Mouse (Mus musculus): ENCODE data around the gene Igsf9b.
A peak's percentile ranks its signal among the peaks of the same experiment; 100 is the strongest.

The Igsf9b gene

DNA sequence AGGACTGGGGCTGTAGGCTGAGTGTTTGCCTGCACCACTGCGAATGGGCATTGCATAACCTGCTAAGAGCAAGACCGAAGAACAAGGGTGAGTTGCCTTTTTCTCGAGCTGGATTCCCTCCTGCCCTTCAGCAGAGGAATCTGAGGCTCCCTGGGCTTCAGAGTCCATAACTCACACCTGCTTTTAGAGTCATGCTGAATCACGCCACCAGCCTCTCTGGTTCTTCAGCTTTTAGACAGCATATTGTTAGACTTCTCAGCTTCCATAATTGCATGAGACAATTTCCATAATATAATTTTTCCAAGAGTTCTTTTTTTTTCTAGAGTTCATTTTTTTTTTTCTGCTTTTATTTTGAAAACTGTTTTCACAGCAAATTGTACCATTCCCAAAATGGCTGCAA lies 4.6 kb upstream of the Igsf9b start:
- DNase-seq: no peak

DNA sequence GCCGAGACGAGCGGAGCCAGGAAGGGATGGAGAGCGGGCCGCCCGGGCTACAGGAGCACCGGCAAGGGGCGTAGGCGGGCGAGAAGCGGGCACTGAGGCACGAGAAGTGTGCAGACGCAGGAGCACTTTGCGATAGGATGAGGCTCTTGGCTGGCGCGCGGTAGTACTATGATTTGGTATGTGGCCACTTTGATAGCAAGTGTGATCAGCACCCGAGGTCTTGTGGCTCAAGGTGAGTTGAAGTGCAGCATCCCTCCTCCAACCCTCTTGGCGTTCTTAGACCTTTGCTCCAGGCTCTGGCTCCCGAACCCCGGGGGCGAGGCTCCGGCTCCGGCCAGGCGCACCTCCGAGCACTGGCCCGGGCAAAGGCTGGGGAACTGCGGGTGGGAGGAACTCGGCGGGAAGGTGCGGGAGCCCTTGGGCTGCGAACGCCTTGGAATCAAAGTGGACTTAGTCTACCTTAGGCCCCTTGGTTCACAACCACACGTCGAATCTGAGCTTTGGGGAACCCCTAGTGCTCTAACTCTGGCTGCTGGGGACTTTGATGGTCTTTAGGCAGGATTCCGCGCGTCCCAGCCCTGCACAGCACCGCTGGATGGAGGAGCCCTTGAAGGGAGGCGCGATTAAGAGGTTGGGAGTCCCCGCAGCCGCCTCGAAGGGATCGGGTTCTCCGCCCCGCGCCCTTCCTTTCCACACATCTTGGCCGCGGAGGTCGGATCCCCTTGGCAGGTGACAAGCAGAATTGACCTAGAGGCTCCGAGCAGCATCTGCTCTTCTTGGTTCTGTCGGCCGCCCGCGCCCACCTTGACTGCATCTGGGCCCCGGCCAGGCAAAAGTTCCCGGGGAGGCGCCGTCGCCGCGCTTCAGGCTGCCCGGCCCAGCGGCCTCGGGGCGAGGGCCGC lies 533 bp downstream of the Igsf9b start:
- no peak for DNase-seq

DNA sequence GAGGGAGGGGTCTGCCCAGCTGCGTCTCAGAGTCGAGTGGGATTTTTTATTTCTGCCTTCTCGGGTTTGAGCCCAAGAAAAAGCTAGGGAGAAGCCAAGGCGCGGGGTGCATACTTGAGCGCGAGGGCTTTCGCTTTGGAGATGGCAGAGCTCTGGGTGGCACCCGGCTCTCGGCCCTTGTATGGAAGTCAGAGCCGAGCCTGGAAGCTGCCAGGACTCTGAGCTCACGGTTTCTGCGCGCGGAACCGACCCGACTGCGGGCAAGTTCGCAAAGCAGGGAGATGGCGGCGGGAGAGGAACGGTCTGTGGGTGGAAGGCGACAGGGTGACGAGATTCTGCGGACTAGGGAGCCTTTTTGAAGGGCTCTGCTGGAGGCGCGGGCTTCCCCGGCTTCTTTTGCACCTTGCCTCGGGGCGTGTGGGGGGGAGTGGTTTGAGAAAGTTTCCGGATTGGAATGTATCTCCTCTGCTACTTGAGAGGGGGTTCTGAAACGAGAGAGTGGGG lies 1.2 kb downstream of the Igsf9b start:
- peak; percentile 49 for DNase-seq

DNA sequence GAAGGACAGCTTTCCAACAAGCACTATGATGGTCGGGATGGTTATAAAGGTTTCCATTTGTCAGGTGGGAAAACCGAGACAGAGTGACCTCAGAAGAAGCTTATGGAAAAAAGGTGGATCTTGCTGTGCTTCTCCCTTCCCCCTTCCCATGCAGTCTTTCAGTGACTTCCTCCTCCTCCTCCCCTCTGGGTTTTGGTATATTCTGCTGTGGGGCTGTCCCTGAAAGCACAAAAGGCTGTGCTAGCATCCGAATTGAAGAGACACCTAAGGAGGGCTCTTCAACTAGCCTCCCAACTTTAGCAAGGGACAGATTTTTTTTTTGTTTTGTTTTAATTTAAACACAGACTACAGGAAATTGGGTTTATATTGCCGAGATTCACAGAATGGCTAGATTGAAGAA lies 1.7 kb downstream of the Igsf9b start:
- DNase-seq: no peak

DNA sequence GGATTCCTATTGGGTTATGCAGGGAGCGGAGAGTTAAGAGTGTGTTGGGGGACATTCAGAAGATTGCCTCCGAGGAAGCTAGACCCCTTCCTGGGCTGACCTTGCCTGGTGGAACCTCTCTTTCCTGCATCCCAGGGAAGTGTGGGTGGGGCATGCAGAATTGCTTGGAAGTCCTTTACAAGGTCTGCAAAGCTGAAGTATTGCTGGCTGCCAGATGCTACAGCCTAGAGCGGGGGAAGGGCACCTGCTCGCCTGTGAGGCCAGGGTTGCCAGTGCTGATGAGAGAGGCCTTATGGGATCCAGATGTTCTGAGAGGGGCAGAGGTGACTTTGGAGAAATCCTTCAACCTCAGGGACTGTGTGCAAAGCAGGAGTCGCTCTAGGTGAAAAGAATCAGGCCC lies 2.5 kb downstream of the Igsf9b start:
- DNase-seq: no peak

DNA sequence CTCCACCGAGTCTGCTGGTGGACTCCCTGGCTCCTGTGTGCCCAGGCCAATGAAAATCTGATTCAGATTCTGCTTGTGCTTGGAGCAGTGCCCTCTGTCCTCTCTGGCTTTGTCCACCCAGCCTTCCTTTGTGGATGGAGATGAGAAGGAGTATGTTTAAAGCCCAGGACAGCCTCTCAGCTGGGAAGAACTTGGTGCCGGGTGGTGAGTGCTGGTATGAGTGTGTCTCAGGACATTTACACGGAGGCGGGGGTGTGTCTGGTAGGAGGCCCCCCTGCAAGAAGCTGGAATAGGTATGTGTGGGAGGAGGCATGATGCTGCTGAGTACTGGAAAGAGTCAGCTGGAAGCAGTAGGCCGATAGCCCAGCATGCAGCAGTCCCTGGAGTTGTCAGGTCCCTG lies 3.3 kb downstream of the Igsf9b start:
- peak; percentile 75 for DNase-seq

DNA sequence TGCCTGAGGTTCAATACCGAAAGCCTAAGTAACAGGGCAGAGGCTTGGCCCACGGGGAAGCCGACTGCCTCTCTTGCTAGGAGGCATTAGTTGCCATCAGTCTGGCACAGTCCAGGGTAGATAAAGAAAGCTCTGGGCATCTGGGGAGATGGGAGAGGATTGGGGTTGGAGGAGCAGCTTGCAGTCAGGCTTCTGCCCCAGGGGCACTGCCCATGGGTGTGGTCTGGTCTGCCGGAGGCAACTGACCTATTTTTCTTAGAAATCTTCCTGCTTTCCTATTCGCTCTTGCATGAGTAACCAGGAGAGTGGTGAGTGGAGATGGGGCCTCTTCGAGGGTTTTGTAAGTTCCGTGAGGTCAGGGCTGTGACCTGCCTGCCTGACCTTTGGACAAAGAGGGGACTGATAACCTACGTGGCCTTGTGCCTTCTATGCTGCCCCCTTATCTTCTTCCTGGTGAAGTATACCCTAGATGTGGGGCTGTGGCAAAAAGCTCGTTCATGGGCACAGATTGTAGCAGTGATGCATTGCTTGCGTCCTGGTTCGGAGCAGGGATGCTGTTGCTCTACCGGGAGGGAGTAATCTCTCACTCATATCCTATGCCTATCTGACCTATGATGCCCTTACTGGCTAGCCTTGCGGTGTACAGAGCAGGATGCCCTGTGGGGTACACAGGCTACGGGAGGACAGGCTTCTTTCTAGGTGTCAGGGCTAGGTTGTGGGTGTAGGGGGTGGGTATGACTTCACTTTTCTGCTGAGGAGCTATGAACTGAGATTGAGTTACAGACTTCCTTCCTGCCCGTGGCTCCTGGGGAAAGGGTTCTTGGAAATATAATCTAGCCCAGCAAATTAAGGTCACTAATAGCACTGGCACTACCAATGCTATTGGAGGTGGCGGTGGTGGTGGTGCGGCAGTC lies 4.8 kb downstream of the Igsf9b start:
- no peak for DNase-seq

DNA sequence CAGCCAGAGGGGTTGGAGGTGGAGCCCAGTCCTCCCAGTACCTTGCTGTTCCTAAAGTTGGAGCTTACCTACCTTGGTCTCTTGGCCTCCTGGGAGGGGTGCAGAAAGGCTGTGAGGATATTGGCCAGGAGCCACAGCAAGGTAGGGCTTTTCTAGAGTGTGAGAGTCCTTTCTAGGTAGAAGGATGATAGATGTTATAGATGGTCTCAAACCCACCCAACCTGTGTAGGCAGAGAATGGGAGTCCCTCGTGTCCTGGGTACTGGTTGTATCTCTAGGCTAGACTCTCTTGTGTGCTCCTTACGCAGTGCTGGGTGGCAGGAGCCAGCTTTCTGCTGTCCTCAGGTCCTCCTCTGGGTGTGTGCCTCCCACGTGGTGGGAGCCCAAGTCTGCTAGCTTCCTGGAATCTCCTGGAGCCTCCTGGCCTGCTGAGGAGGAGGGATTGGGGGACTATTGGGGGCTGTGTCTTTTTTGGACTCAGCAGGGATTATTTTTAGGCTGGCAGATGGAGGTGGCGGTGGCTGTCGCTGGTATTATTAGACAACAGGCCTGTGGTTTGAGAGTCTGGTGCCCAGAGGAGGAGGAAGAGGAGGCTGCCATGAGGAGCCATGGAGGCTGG lies 5.6 kb downstream of the Igsf9b start:
- peak; percentile 75 for DNase-seq

DNA sequence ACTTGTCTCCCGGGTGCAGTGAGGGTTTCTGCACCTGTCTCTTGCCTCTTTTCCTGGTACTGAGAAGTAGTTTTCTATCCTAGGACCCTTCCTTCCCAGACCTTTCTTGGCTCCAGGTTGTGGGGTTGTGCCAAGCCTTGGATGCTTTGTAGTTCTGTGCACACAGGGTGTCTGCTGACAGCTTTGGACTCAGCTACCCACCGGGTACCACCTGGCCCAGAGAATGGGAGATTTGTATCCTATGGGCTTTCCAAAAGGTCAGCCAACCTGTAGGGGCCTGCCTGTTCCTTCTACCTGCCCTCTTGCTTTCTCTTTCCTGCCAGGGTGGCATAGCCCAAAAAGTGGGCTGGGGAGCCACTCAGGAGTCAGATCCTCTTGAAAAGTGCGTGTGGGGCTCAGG lies 6.5 kb downstream of the Igsf9b start:
- DNase-seq: no peak

DNA sequence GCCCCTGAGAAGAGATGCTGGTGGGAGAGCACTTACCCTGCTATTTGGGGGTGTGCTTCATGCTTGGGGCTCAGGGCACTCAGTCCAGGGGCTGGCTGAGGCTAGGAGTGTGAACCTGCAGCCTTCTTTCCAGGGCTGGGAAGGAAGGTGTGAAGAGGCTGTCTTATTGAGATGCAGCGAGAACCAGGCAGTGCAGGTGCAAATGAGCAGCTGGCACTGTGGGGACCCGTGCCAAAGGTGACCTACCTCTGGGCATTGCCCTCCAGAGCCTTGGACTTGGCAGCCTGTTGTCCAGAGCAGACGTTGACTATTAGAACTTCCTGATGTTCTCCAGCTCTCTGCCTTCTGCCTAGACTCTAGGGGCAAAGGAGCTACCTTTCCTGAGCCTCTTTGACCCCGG lies 7.6 kb downstream of the Igsf9b start:
- DNase-seq: no peak

DNA sequence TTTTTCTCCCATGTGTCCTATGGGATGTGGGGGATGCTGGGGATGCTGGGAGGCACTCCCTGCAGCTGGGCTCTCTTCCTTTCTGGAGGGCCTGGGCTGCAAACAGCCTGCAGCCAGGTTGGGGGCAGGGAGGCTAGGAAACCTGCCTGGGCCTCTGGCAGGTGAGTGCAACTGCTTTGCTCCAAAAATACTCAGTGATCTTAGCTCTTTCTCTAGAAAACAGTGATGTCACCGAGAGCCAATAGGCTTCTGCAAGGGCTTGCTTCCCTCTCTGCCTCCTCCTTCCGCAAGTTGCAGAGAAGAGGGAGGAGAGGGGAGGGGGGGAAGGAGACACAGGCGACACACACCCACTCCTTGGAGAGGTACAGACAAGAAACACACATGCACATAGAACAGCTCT lies 8.3 kb downstream of the Igsf9b start:
- DNase-seq: peak; percentile 72

DNA sequence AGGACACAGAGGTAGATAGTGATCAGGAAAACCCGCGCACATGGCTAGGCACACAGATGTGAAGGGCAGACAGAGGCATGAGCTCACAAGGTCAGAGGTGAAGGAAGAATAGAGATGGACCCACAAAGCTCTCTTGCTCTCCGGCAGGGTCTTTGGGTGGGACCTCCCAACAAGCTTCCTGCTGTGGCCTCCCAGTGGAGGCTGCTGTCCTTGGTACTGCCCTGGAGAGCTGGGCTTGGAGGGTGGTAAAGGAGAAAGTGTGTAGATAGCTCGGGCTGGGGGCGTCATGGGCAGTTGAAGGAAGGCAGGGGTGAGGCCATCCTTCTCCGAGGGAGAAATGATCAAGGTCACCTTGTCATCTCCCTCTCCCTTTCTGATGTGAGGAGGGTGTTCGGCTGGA lies 9.0 kb downstream of the Igsf9b start:
- DNase-seq: no peak

DNA sequence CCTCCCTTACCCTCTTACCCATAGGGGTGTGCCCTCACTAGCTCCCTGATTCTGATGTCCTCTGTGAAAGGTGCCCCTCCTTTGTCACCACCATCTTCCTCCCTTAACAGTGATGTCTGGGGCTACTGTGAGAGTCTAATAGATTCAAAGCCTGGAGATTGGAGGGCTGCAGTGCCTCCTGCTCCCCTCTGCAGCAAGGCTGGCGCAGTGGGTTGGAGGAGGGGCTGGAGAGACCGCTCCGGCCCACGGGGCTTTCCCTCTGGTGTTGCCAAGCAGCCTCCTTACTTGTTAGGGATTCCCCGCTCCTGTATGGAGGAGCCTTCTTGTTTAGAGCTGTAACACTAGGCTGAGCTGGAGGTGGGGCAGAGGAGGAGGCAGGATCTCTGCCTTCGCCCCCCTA lies 9.6 kb downstream of the Igsf9b start:
- DNase-seq: peak; percentile 69

DNA sequence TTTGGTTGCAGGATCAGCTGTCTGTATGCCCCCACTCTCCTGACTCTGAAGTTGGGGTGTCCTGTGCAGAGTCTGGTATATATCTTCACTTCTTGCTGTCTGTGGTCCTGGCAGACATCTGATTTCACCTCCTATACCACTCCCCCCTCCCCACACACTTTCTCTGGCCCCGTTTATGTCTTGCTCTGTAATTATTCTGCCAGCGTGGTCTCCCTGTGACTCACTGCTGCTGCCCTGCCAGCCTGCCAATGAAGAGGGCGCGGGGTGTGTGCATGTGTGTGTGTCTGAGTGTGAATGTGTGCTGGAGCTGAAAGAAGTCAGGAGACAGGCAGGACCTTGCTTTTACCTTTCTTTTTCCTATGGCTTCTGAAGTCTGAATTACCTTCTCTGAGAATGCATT lies 11.0 kb downstream of the Igsf9b start:
- DNase-seq: no peak

DNA sequence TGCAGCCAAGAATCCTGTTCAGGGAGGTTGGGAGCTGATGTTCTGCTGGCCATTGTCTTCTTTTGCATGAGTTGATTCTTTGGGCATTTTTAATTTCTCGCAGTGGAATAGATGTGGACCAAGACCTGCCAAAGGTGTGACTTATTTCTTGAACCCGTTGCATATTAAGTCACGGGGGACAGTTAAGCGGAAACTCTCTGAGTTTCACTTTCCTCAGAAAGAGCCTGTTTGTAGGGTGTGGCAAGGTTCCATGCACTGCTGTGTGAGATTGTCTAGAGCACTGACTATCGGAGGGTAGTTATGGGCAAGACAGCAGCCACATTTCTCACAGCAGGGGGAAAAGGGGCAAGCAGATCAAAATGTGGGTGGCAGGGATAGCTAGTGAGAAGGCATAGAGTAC lies 14.4 kb downstream of the Igsf9b start:
- no peak for DNase-seq

DNA sequence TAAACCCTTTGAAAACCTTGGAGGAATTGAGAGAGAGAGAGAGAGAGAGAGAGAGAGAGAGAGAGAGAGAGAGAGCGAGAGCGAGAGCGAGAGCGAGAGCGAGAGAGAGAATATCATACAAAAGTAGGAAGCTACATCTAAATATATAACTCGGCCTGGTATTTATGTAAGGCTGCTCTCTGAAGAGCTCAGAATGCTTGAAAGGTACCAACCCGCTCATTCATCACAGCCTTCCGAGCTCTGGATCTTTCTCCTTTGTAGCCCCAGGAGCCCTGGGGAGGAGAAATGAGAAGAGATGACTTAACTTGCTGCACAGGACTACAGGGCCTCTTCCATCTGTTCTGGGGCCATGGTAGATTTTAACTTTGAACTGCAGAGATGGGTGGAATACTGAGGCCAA lies 22.3 kb downstream of the Igsf9b start:
- DNase-seq: no peak

DNA sequence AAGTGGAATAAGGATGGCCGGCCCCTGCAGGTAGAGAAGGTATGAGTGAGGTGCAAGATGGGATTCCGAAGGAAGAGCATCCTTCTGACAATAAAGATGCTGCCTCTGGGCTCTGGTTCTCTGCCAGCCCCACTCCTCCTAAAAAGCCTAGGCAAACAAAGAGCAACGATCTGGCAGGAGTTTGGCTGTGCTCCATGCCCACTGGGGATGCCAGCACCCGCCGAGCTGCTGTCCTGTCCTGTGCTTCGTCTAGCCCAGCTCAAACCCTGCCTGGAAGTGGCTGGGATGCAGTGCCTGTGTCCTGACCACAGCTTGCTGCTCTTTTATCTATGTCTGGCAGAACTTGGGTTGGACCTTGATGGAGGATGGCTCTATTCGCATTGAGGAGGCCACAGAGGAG lies 23.3 kb downstream of the Igsf9b start:
- DNase-seq: no peak

DNA sequence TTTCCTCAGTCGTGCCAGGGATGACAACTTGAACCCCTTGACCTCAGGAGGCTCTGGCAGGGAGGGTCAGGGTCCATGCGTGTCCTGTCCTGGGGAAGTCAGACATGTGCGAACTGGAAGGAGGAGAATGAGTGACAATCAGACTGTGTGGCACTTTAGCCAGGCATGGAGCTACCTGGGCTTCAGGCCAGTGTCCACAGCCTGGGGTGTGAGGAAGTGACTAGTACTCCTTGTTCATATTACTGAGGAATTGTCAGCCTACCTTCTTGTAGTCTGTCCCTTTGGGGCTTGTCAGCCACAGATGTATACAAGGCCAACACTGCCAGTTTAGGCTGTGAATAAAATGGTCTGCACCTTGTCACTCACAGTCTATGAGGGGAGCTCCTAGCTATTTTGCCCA lies 24.4 kb downstream of the Igsf9b start:
- no peak for DNase-seq

DNA sequence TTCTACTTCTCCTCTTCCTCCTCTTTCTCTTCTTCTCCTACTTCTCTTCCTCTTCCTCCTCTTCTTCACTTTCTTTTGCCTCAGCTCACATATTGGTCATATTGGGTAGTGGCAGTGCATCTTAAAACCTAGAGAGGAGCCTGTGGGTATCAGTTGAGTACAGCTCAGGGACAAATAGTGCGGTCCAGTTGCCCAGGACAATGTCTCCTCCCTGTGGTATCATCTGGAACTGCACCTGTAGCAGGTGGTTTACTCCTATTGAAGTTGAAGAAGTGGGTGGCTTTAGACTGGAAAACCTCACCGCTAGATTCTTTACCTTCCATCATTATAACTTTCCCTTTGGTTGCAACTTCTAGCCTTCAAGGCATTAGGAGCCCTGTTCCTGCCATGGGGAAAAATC lies 26.9 kb downstream of the Igsf9b start:
- DNase-seq: peak; percentile 75

DNA sequence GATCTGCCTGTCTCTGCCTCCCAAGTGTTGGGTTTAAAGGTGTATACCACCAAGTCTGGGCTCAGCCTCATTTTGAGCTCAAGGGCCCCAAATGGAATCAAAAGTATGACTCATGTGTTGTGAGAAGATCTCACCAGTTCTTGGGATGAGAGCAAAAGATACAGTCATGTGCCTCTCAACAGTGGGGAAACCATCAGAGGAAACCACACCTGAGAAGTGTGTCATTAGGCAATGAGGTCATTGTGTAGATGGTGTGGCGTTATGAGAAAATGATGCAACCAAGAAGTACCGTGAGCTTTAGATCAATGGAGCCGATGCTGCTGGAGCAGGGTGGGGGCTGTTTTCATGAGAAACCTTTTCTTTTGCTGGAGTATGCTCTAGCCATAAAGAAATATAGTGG lies 28.6 kb downstream of the Igsf9b start:
- no peak for DNase-seq

DNA sequence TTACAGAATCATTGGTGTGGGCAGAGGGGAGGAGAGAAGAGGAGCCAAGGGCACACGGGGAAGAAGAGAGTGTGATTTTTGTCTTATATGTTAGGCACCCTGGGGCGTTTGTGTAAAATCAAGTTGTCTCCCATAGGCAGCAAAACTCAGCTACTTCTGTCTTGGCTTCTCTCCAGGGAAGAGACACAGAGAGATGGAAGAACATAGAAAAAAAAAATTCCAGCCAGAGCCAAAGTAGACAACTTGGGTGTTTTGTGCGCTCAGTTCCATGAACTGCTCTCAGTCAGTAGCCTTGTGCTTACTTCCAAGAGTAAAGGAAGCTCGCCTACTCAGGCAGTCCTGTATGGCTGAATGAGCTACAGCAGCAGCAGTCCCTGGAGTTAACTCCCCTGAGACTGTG lies 31.4 kb downstream of the Igsf9b start:
- no peak for DNase-seq

DNA sequence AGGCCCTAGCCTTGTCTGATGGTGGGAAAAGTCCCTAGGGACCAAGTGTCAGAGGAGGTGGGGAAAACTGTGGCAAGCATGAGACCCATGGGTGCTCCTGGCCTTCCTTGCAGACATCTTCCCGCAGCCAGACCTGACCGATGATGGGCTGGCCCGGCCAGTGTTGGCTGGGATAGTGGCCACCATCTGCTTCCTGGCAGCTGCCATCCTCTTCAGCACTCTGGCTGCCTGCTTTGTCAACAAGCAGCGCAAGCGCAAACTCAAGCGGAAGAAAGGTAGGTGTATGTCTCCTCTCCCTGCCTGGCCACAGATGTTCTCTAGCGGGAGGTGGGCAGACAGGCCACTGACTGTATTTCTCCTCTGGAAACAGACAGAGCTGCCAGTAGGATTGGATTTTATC lies 32.5 kb downstream of the Igsf9b start:
- DNase-seq: no peak

DNA sequence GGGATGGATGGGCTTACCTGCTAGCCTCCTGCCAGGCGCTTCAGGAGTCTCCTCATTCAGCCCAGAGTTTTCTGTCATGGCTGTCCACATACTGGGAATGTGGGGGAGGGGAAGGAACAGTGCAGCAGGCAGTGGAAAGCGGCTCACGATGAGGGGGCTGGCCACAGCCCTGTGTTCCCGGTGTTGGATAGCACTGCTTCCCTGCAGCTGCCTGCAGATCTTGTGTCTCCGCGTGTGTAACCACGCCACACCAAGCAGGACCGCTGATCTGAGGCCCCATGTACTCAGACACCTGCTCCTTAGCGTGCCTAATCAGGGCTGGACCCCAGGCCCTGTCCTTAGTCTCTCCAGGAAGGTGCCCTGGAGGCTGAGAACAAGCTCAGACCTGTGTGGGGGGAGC lies 35.9 kb downstream of the Igsf9b start:
- no peak for DNase-seq
